Mouse (Mus musculus) liver, embryonic 12.5 days (tissue): ENCODE data around the gene Akt3. TPM values are rescaled to one million over a fixed set of nuclear protein-coding genes. Genes with fewer than 3 reads are reported as not detected.

Source experiments
- ATAC-seq: fragments of 200-750 bp; cut with Nextera tagmentation; 2 replicates; pipeline ENCODE4 v1.8.0; 2017; ENCODE audit warnings: moderate number of reproducible peaks, mild to moderate bottlenecking, moderate library complexity
- H3K27ac ChIP-seq: fragments of 300-500 bp; sonication (generic); 2 replicates; pipeline ENCODE4 v1.5.1; 2016; ENCODE audit warnings: mild to moderate bottlenecking
- H3K27me3 ChIP-seq: fragments of 300-500 bp; sonication (generic); replicated peaks from 2 replicates; pipeline ENCODE4 v1.6.1; 2016; ENCODE audit warnings: mild to moderate bottlenecking, moderate library complexity
- H3K36me3 ChIP-seq: fragments of 300-500 bp; sonication (generic); 2 replicates; pipeline ENCODE4 v1.6.1; 2016; ENCODE audit warnings: mild to moderate bottlenecking, moderate library complexity
- H3K4me1 ChIP-seq: fragments of 300-500 bp; sonication (generic); 2 replicates; pipeline ENCODE4 v1.6.1; 2016
- H3K4me2 ChIP-seq: fragments of 300-500 bp; sonication (generic); 2 replicates; pipeline ENCODE4 v1.6.1; 2016; ENCODE audit warnings: mild to moderate bottlenecking, moderate library complexity
- H3K4me3 ChIP-seq: fragments of 300-500 bp; sonication (generic); 2 replicates; pipeline ENCODE4 v1.5.1; 2016; ENCODE audit warnings: mild to moderate bottlenecking, moderate library complexity
- H3K9ac ChIP-seq: fragments of 300-500 bp; sonication (generic); 2 replicates; pipeline ENCODE4 v1.6.1; 2016; ENCODE audit warnings: mild to moderate bottlenecking, moderate library complexity
- H3K9me3 ChIP-seq: fragments of 300-500 bp; sonication (generic); replicated peaks from 2 replicates; pipeline ENCODE4 v1.6.1; 2016; ENCODE audit warnings: mild to moderate bottlenecking, moderate library complexity
- WGBS: fragments of 180-500 bp; shearing (Covaris S2); methylation state at CpG from one replicate; pipeline ENCODE4 v1.1.7; 2016; ENCODE audit not compliant: insufficient replicate concordance; 5-methylcytosine and 5-hydroxymethylcytosine counted together
- polyA plus RNA-seq: library from polyadenylated mRNA; unstranded; fragments of >200 nt; fragmentation: Nextera tagmentation; extraction: Ambion mirVana; gene quantifications from 2 replicates; pipeline ENCODE4 v1.2.1, GENCODE M21; 2016

Akt3 gene
- polyA plus RNA-seq, 1 experiment from 2014 or later = 1.4 TPM

DNA sequence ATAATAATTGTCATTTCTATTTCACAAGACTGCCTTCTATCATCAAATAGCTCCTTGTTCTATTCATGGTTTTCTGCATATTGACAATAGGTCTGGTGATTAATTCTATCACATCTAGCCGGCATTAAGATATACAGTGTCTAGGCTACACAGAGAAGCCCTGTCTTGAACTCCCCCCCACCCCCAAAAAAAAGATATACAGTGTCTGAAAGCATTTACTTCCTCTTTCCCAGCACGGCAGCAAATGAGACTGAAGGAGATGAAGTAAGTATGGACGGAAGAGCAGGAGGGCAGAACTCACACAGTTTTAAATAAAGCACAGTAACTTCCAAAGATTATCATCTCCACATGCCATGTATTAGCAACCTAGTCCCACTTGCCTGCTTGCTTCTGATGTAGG is 168.5 kb downstream of the Akt3 start:
- no peaks in the 10 kb centered on the region for H3K36me3 ChIP-seq
- WGBS = 33% methylated on average over 3 of the region's 3 CpGs
- no peak overlapping the region for H3K4me2 ChIP-seq
- H3K9ac ChIP-seq = no peak overlapping the region
- no peak for ATAC-seq
- H3K9me3 ChIP-seq = no peaks in the 10 kb centered on the region
- H3K27ac ChIP-seq = no peak overlapping the region
- H3K4me1 ChIP-seq = no peaks in the 10 kb centered on the region; the same call in 1 of the 2 replicates
- H3K4me3 ChIP-seq = no peak overlapping the region
- no peaks in the 10 kb centered on the region for H3K27me3 ChIP-seq

DNA sequence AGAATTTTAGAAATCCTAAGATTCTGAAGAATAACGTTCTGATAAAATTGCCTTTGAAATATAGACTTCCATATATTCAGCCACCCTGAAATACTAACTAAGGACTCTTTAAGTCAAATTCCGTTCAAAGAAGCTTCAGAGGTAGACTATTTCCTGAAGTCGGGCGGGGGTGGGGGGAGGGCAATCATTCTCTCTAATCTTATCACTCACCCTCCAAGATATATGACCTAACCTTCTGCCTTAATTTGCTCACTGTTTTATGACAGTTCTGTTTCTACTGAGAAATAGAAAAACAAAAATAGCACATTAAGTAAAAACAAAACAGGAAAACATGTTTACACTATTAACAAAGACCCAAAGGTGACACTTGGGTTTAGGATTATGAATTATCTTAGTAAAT is 169.0 kb downstream of the Akt3 start:
- H3K4me3 ChIP-seq = no peak overlapping the region
- H3K4me2 ChIP-seq = no peak overlapping the region
- no peaks in the 10 kb centered on the region for H3K36me3 ChIP-seq
- no peak for ATAC-seq
- H3K27ac ChIP-seq = no peak overlapping the region
- no peak overlapping the region for H3K9ac ChIP-seq
- WGBS = 38% methylated on average over 4 of the region's 4 CpGs
- no peaks in the 10 kb centered on the region for H3K9me3 ChIP-seq
- no peaks in the 10 kb centered on the region; the same call in 1 of the 2 replicates for H3K4me1 ChIP-seq
- no peaks in the 10 kb centered on the region for H3K27me3 ChIP-seq

DNA sequence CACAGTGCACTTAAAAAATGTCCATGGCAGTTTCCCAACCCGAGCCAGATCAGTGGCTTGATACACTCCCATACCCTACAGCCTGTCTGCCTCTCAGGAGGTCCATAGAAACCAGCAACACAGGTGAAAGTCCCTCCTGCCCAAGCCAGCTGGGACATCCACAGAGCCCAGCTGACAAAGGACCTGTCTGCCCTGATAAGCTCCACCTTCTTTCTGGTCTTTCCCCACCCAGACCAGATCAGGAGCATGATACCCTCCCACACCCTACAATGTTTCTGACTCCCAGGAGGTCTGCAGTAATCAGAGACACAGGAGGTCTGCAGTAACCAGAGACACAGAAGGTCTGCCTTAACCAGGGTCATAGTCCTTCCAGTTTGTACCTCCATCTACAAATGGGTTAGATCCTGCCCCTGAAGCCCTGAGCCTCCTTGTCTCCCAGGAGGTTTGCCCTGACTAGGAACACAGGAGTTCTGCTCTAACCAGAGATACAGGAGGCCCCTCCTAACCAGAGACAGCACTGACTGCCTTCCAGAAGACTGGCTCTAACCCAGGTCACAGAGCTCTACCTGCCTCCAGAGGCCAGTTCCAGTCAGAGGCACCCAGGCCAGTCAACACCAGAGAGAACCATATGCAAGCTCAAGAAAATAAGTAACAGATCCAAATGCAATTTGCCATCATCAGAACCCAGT is 175.9 kb downstream of the Akt3 start:
- peak; percentile 74 for ATAC-seq
- Histone ChIP-seq H3K4me3 (no peak overlapping the region), H3K9me3 (no peaks in the 10 kb centered on the region), H3K27ac (no peak overlapping the region), H3K4me2 (no peak overlapping the region), H3K36me3 (no peaks in the 10 kb centered on the region), H3K4me1 (peaks cover 7% of the 10 kb centered on the region), H3K9ac (no peak overlapping the region), H3K27me3 (no peaks in the 10 kb centered on the region)
- 45% methylated on average over 1 of the region's 1 CpGs for WGBS

DNA sequence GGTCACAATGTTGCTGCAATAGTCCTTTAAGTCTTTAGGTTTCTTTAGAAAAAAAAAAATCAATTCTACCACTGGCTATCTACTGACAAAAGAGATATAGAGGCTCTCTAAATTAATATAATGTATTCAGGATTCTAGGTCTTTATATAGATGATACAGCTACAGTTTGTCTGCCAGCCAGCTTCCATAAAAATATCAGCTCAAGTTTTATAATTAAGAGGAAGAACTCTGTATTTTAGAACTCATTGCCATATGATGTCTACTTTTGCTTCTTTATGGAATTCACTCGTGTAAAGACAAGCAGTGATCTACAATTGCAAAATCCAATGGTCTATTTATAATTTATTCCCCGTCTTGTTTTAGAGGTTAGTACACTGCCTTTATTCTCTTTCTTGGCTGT is 188.8 kb downstream of the Akt3 start:
- Histone ChIP-seq H3K36me3 (no peaks in the 10 kb centered on the region), H3K9ac (no peak overlapping the region), H3K4me1 (no peaks in the 10 kb centered on the region), H3K4me3 (no peak overlapping the region), H3K27me3 (no peaks in the 10 kb centered on the region), H3K4me2 (no peak overlapping the region), H3K27ac (no peak overlapping the region), H3K9me3 (no peaks in the 10 kb centered on the region)
- no peak for ATAC-seq
- WGBS = 73% methylated on average over 2 of the region's 2 CpGs

DNA sequence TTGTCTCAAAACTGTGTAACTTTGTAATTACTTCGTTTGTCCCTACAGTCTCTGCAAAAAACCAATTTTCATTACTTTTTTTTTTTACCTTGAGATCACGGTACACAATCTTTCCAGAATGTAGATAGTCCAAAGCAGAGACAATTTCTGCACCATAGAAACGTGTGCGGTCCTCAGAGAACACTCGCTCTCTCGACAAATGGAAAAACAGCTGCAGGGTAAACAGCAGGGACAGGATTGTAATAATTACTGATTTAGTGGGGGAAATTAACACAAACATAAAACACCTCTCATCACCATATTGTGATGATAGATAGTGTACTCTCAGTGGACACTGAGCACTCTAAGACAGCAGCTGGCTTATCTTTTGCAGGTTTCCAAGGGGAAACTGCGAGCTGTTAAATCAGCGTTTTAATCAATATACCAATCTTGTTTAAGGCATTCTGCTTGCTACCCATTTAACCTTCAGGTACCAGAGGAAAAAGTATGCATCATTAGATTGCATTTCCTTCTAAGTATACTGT is 190.8 kb downstream of the Akt3 start:
- ATAC-seq = no peak
- Histone ChIP-seq H3K4me2 (no peak overlapping the region), H3K4me3 (no peak overlapping the region), H3K36me3 (no peaks in the 10 kb centered on the region), H3K9ac (no peak overlapping the region), H3K4me1 (no peaks in the 10 kb centered on the region), H3K27me3 (no peaks in the 10 kb centered on the region), H3K9me3 (no peaks in the 10 kb centered on the region), H3K27ac (no peak overlapping the region)
- WGBS = 73% methylated on average over 8 of the region's 8 CpGs

DNA sequence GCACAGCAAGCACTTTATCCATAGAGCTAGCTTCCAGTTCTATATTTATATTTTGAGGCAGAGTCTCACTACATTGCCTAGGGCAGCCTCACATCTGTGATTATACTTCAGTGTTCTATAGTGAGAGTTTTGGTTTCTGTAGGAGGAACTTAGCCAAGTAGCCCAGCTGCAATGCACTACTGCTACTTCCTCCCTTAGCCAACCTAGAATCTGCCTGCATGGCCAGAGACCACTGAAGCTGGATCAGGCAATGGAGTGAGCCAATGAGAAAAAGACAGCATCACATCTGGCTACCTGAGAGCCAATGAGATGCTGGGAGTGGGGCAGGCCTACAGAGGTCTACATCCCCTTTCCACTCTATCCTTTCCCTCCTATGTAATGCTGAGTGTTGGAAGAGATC is 192.3 kb downstream of the Akt3 start:
- Histone ChIP-seq H3K27ac (no peak overlapping the region), H3K4me1 (no peaks in the 10 kb centered on the region), H3K4me3 (no peak overlapping the region), H3K27me3 (no peaks in the 10 kb centered on the region), H3K36me3 (no peaks in the 10 kb centered on the region), H3K9me3 (no peaks in the 10 kb centered on the region), H3K9ac (no peak overlapping the region), H3K4me2 (no peak overlapping the region)
- no peak for ATAC-seq

DNA sequence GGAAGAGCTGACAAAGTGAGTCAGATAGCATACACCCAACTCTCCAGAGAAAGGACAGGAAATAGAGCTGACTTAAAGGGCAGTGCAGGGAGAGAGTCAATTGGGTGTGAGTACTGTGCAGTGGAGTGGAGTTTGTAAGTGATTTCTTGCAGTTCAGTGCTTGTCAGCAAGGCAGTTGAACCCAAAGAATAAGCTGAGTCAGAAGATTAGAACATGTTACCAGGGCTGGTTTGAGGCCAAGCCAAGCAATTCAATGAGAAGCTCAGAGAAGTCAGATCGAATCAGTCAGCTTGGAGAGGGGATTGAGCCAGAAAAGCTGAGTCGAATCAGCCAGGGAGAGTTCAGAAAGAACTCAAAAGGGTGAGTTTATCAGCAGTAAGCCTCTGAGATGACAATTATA is 196.2 kb downstream of the Akt3 start:
- no peaks in the 10 kb centered on the region for H3K4me1 ChIP-seq
- no peak overlapping the region for H3K4me3 ChIP-seq
- no peaks in the 10 kb centered on the region for H3K9me3 ChIP-seq
- WGBS = 84% methylated on average over 2 of the region's 2 CpGs
- H3K36me3 ChIP-seq = no peaks in the 10 kb centered on the region
- H3K27ac ChIP-seq = no peak overlapping the region
- no peak overlapping the region for H3K4me2 ChIP-seq
- ATAC-seq = no peak
- no peak overlapping the region for H3K9ac ChIP-seq
- no peaks in the 10 kb centered on the region for H3K27me3 ChIP-seq

DNA sequence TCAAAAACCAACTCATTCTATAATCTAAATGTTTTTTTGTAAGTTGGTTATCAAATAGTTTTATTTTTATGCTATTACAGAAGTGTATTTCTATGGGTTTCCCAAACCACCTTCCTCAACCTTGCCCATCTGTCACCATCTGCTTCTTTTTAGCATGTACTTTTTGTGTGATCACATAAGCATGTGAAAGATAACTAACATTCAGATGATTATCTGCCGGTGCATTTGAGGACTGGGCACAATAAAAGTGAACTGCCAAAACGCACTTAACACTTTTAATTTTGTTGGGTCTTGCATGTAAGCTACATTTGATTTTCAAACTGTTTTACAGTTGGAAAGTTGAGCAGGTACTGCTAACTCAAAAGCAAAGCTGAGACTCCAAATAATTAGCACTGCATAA is 203.1 kb downstream of the Akt3 start:
- WGBS = 73% methylated on average over 2 of the region's 2 CpGs
- no peak overlapping the region for H3K4me3 ChIP-seq

DNA sequence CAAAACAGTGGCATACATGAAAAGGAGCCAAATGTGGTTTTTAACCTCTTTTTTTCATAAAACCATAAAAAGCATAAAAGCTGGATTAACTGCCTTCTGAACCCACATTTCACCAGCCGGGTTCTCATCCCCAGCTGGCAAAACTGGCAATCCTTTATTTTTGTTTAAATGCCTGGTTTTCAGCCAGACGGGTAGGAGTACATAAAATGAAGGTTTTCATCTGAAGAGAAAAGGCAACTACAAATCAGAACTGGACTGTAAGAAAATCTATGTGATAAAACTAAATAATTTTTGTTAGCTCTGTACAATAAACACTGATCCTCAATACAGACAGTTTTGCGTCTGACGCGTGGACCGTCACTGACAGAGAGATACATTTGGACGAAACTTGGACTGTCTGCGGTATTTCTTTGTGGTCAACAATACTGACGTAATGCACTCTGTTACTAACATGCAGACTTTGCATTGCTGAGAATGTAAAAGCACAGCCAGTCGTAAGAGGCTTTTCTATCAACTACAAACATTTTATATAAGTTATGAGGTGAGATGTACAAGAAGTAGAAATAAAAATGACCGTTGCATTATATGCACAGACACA is 206.5 kb downstream of the Akt3 start:
- H3K4me3 ChIP-seq = no peak overlapping the region
- WGBS = 82% methylated on average over 11 of the region's 11 CpGs
- no peak overlapping the region for H3K4me2 ChIP-seq
- H3K4me1 ChIP-seq = no peaks in the 10 kb centered on the region
- no peaks in the 10 kb centered on the region for H3K27me3 ChIP-seq
- no peak overlapping the region for H3K9ac ChIP-seq
- ATAC-seq = no peak
- H3K27ac ChIP-seq = no peak overlapping the region
- no peaks in the 10 kb centered on the region for H3K36me3 ChIP-seq
- H3K9me3 ChIP-seq = no peaks in the 10 kb centered on the region

More for the DNA sequence above, 203.1 kb downstream of the Akt3 start:
- H3K36me3 ChIP-seq = no peaks in the 10 kb centered on the region
- H3K4me2 ChIP-seq = no peak overlapping the region
- no peak overlapping the region for H3K27ac ChIP-seq
- no peaks in the 10 kb centered on the region for H3K9me3 ChIP-seq
- H3K4me1 ChIP-seq = no peaks in the 10 kb centered on the region
- no peak for ATAC-seq
- no peaks in the 10 kb centered on the region for H3K27me3 ChIP-seq
- H3K9ac ChIP-seq = no peak overlapping the region

DNA sequence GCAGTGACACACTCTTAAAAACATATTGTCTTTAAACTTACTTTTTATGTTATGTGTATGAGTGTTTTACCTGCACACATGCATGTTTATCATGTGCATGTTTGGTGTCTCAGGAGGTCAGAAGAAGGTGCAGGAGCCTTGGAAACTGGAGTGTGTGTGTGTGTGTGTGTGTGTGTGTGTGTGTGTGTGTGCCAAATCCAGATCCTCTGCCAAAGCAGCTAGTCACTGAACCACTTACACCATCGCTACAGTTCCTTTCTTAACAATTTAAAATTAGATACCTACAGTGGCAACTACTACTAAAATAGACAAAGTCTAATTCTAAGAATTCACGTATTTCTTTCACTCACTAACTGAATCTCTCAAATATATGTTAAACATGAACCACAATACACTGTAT is 209.2 kb downstream of the Akt3 start:
- no peak for ATAC-seq
- no peak overlapping the region for H3K4me3 ChIP-seq
- H3K27ac ChIP-seq = no peak overlapping the region
- no peaks in the 10 kb centered on the region for H3K27me3 ChIP-seq
- no peaks in the 10 kb centered on the region for H3K36me3 ChIP-seq
- no peak overlapping the region for H3K4me2 ChIP-seq
- WGBS = 73% methylated on average over 2 of the region's 2 CpGs
- no peak overlapping the region for H3K9ac ChIP-seq
- H3K4me1 ChIP-seq = no peaks in the 10 kb centered on the region
- H3K9me3 ChIP-seq = no peaks in the 10 kb centered on the region

DNA sequence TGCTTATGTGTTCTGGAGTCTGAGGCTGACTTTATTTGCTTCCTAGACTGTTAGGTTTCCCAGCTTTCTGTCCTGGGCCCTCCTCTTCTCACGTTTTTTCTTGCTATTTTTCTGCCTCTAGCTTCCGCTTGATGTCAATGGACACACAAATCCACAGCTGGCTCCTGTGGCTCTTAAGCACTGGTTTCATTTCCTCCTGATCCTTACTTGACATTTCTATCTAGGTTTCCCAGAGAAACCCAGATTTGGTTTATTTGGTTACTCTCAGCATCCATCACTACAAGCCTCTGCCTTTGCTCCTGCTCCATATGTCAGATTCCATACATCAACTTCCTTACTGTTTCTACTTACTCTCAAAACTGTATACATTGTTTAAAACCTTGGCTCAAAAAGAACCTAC is 211.0 kb downstream of the Akt3 start:
- no peaks in the 10 kb centered on the region for H3K4me1 ChIP-seq
- no peaks in the 10 kb centered on the region for H3K9me3 ChIP-seq
- no peak for ATAC-seq
- 57% methylated on average over 2 of the region's 2 CpGs for WGBS
- H3K27me3 ChIP-seq = no peaks in the 10 kb centered on the region
- no peak overlapping the region for H3K4me3 ChIP-seq
- no peaks in the 10 kb centered on the region for H3K36me3 ChIP-seq
- no peak overlapping the region for H3K9ac ChIP-seq
- no peak overlapping the region for H3K27ac ChIP-seq
- H3K4me2 ChIP-seq = no peak overlapping the region

DNA sequence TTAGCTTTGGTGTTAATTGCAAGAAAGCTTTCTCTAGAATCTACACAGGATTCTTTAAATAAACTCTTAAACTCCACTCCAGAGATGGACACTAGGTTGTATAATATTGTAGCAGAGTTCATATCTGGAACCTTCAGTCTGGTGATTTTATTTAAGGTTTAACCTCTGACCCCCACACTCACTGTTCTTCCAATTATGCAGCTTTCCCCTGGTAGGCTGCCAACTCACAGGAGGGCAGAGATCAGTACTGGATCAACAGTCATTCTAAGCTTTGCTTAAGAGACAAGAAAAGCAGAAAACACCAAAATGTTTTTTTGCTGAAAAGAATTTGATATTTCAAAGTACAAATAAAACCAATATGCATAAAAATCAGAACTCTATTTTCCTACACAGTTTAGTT is 212.1 kb downstream of the Akt3 start:
- H3K4me1 ChIP-seq = no peaks in the 10 kb centered on the region
- no peak overlapping the region for H3K27ac ChIP-seq
- no peaks in the 10 kb centered on the region for H3K9me3 ChIP-seq
- H3K36me3 ChIP-seq = no peaks in the 10 kb centered on the region
- no peak for ATAC-seq
- no peak overlapping the region for H3K4me2 ChIP-seq
- no peaks in the 10 kb centered on the region for H3K27me3 ChIP-seq
- no peak overlapping the region for H3K4me3 ChIP-seq
- H3K9ac ChIP-seq = no peak overlapping the region

DNA sequence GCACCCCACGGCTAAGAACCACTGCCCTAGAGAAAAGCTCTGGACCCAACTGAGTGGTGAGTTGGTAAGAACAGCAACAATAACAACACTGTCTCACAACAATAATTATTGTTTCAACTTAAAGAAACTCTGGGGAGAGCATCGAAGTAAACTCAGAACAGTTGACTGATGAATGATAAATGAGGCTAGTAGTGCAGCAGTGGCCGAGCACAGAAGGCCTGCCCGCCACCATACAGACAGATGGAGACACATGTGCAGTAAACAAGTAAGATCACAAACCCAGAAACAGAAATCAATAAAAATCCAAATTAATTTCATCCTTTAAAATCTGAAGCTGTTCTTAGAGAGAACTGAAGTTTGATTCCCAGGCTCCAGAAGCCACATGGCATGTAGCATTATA is 217.9 kb downstream of the Akt3 start:
- Histone ChIP-seq H3K4me3 (no peak overlapping the region), H3K4me1 (no peaks in the 10 kb centered on the region)
- no peak for ATAC-seq

More for the DNA sequence above, 217.9 kb downstream of the Akt3 start:
- Histone ChIP-seq H3K27ac (no peak overlapping the region), H3K4me2 (no peak overlapping the region), H3K9me3 (no peaks in the 10 kb centered on the region), H3K36me3 (no peaks in the 10 kb centered on the region), H3K9ac (no peak overlapping the region), H3K27me3 (no peaks in the 10 kb centered on the region)
- WGBS = 72% methylated on average over 4 of the region's 4 CpGs
